Mouse (Mus musculus): ENCODE measurements around the gene Ccl27a. TPM values are rescaled to one million over a fixed set of nuclear protein-coding genes. Genes with fewer than 3 reads are reported as not detected.
"Not testable (repeated sequence)": the region's sequence is repeated elsewhere in the genome, so short reads cannot be mapped to it uniquely, and the experiment has no call there.

The Ccl27a gene
- 44.0 and 49.7 TPM in 2 replicates for polyA plus RNA-seq (2014; fragmentation: Nextera tagmentation; extraction: Ambion mirVana)

GRCm38 (mm10) chr4:41774002-41774401 lies at the start of gene Ccl27a:
Ccl27a (minus strand) TSS chr4:41774247.
- Histone ChIP-seq H3K4me2 (replicated peaks; ENCODE audit: low read depth, low read length) (peak within 1 kb of the TSS; percentile 32), H3K4me3 (ENCODE audit: low read depth, low read length) (peak within 1 kb of the TSS; percentile 21; the same call in 1 of the 2 replicates), H3K27ac (ENCODE audit: low read length) (peak within 1 kb of the TSS; percentile 21; the same call in 1 of the 2 replicates)
- H3K4me1 ChIP-seq (ENCODE audit: control insufficient read depth, insufficient read depth, low read length); H3K36me3 ChIP-seq (ENCODE audit: control insufficient read depth, insufficient read depth, low read length); ATAC-seq (ENCODE audit: insufficient number of reproducible peaks, insufficient read depth, low FRiP score, low read depth); H3K9ac ChIP-seq (replicated peaks; ENCODE audit: low read depth, low read length); H3K9me3 ChIP-seq (ENCODE audit: control insufficient read depth, low read depth, low read length); H3K27me3 ChIP-seq (ENCODE audit: control insufficient read depth, insufficient read depth, low read length): not testable (repeated sequence)
- under 1% methylated on average over 12 of the region's 14 CpGs for WGBS

GRCm38 (mm10) chr4:41783197-41783596 lies 9.2 kb upstream of the Ccl27a start:
- not testable (repeated sequence) for H3K9me3 ChIP-seq (ENCODE audit: control insufficient read depth, low read depth, low read length); ATAC-seq (ENCODE audit: insufficient number of reproducible peaks, insufficient read depth, low FRiP score, low read depth); H3K4me1 ChIP-seq (ENCODE audit: control insufficient read depth, insufficient read depth, low read length); H3K9ac ChIP-seq (replicated peaks; ENCODE audit: low read depth, low read length); H3K36me3 ChIP-seq (ENCODE audit: control insufficient read depth, insufficient read depth, low read length); H3K4me2 ChIP-seq (replicated peaks; ENCODE audit: low read depth, low read length); H3K4me3 ChIP-seq (ENCODE audit: low read depth, low read length); H3K27me3 ChIP-seq (ENCODE audit: control insufficient read depth, insufficient read depth, low read length); H3K27ac ChIP-seq (ENCODE audit: low read length)
- WGBS = 49% methylated on average over 3 of the region's 3 CpGs

- not testable (repeated sequence) for H3K27me3 ChIP-seq (ENCODE audit: control insufficient read depth, insufficient read depth, low read length); H3K27ac ChIP-seq (ENCODE audit: low read length); ATAC-seq (ENCODE audit: insufficient number of reproducible peaks, insufficient read depth, low FRiP score, low read depth); H3K4me1 ChIP-seq (ENCODE audit: control insufficient read depth, insufficient read depth, low read length); H3K9me3 ChIP-seq (ENCODE audit: control insufficient read depth, low read depth, low read length); H3K9ac ChIP-seq (replicated peaks; ENCODE audit: low read depth, low read length); H3K4me3 ChIP-seq (ENCODE audit: low read depth, low read length); H3K36me3 ChIP-seq (ENCODE audit: control insufficient read depth, insufficient read depth, low read length); H3K4me2 ChIP-seq (replicated peaks; ENCODE audit: low read depth, low read length)
- WGBS = 38% methylated on average over 4 of the region's 4 CpGs
Observed at GRCm38 (mm10) chr4:41782711-41783110, 8.7 kb upstream of the Ccl27a start.

GRCm38 (mm10) chr4:41781748-41782485 lies 7.9 kb upstream of the Ccl27a start:
- 21% methylated on average over 15 of the region's 21 CpGs for WGBS
- not testable (repeated sequence) for H3K27ac ChIP-seq (ENCODE audit: low read length); H3K4me1 ChIP-seq (ENCODE audit: control insufficient read depth, insufficient read depth, low read length); H3K27me3 ChIP-seq (ENCODE audit: control insufficient read depth, insufficient read depth, low read length); H3K9me3 ChIP-seq (ENCODE audit: control insufficient read depth, low read depth, low read length); ATAC-seq (ENCODE audit: insufficient number of reproducible peaks, insufficient read depth, low FRiP score, low read depth); H3K9ac ChIP-seq (replicated peaks; ENCODE audit: low read depth, low read length); H3K36me3 ChIP-seq (ENCODE audit: control insufficient read depth, insufficient read depth, low read length); H3K4me3 ChIP-seq (ENCODE audit: low read depth, low read length); H3K4me2 ChIP-seq (replicated peaks; ENCODE audit: low read depth, low read length)

GRCm38 (mm10) chr4:41781271-41781670 lies 7.2 kb upstream of the Ccl27a start:
- not testable (repeated sequence) for H3K4me2 ChIP-seq (replicated peaks; ENCODE audit: low read depth, low read length); H3K4me1 ChIP-seq (ENCODE audit: control insufficient read depth, insufficient read depth, low read length); H3K27me3 ChIP-seq (ENCODE audit: control insufficient read depth, insufficient read depth, low read length); H3K4me3 ChIP-seq (ENCODE audit: low read depth, low read length); H3K27ac ChIP-seq (ENCODE audit: low read length); H3K9me3 ChIP-seq (ENCODE audit: control insufficient read depth, low read depth, low read length); H3K9ac ChIP-seq (replicated peaks; ENCODE audit: low read depth, low read length); ATAC-seq (ENCODE audit: insufficient number of reproducible peaks, insufficient read depth, low FRiP score, low read depth); H3K36me3 ChIP-seq (ENCODE audit: control insufficient read depth, insufficient read depth, low read length)
- WGBS = 23% methylated on average over 8 of the region's 9 CpGs

GRCm38 (mm10) chr4:41775840-41776239 lies 1.8 kb upstream of the Ccl27a start:
- not testable (repeated sequence) for ATAC-seq (ENCODE audit: insufficient number of reproducible peaks, insufficient read depth, low FRiP score, low read depth); H3K27me3 ChIP-seq (ENCODE audit: control insufficient read depth, insufficient read depth, low read length); H3K4me1 ChIP-seq (ENCODE audit: control insufficient read depth, insufficient read depth, low read length); H3K9ac ChIP-seq (replicated peaks; ENCODE audit: low read depth, low read length); H3K4me3 ChIP-seq (ENCODE audit: low read depth, low read length); H3K27ac ChIP-seq (ENCODE audit: low read length); H3K36me3 ChIP-seq (ENCODE audit: control insufficient read depth, insufficient read depth, low read length); H3K4me2 ChIP-seq (replicated peaks; ENCODE audit: low read depth, low read length); H3K9me3 ChIP-seq (ENCODE audit: control insufficient read depth, low read depth, low read length)
- 92% methylated on average over 1 of the region's 1 CpGs for WGBS

GRCm38 (mm10) chr4:41774506-41774905 lies 459 bp upstream of the Ccl27a start:
- H3K9ac ChIP-seq (replicated peaks; ENCODE audit: low read depth, low read length); ATAC-seq (ENCODE audit: insufficient number of reproducible peaks, insufficient read depth, low FRiP score, low read depth); H3K9me3 ChIP-seq (ENCODE audit: control insufficient read depth, low read depth, low read length); H3K36me3 ChIP-seq (ENCODE audit: control insufficient read depth, insufficient read depth, low read length); H3K4me1 ChIP-seq (ENCODE audit: control insufficient read depth, insufficient read depth, low read length); H3K27me3 ChIP-seq (ENCODE audit: control insufficient read depth, insufficient read depth, low read length): not testable (repeated sequence)
- Histone ChIP-seq H3K4me2 (replicated peaks; ENCODE audit: low read depth, low read length) (peak overlapping the region; percentile 28; the same call in 1 of the 2 replicates), H3K27ac (ENCODE audit: low read length) (peak overlapping the region; percentile 21; the same call in 1 of the 2 replicates), H3K4me3 (ENCODE audit: low read depth, low read length) (0 out of 2 replicates have a peak overlapping the region, but pooled peaks have one; percentile 21)
- WGBS = 65% methylated on average over 3 of the region's 3 CpGs

GRCm38 (mm10) chr4:41773502-41773901 lies 545 bp downstream of the Ccl27a start:
- not testable (repeated sequence) for H3K27ac ChIP-seq (ENCODE audit: low read length)
- 0% methylated on average over 10 of the region's 25 CpGs for WGBS

More at GRCm38 (mm10) chr4:41773502-41773901, 545 bp downstream of the Ccl27a start:
- H3K4me1 ChIP-seq (ENCODE audit: control insufficient read depth, insufficient read depth, low read length); H3K36me3 ChIP-seq (ENCODE audit: control insufficient read depth, insufficient read depth, low read length); H3K27me3 ChIP-seq (ENCODE audit: control insufficient read depth, insufficient read depth, low read length); H3K9ac ChIP-seq (replicated peaks; ENCODE audit: low read depth, low read length); H3K9me3 ChIP-seq (ENCODE audit: control insufficient read depth, low read depth, low read length); ATAC-seq (ENCODE audit: insufficient number of reproducible peaks, insufficient read depth, low FRiP score, low read depth): not testable (repeated sequence)
- peak overlapping the region; percentile 21; the same call in 1 of the 2 replicates for H3K4me3 ChIP-seq (ENCODE audit: low read depth, low read length)
- H3K4me2 ChIP-seq (replicated peaks; ENCODE audit: low read depth, low read length) = 0 out of 2 replicates have a peak overlapping the region, but pooled peaks have one; percentile 23
